Mouse (Mus musculus): Measurements from ENCODE around the gene Tbrg4. TPM values are rescaled to one million over a fixed set of nuclear protein-coding genes. Genes with fewer than 3 reads are reported as not detected.

Gene Tbrg4
- polyA plus RNA-seq, 1 experiment from 2014 or later = 57.6 TPM

DNA sequence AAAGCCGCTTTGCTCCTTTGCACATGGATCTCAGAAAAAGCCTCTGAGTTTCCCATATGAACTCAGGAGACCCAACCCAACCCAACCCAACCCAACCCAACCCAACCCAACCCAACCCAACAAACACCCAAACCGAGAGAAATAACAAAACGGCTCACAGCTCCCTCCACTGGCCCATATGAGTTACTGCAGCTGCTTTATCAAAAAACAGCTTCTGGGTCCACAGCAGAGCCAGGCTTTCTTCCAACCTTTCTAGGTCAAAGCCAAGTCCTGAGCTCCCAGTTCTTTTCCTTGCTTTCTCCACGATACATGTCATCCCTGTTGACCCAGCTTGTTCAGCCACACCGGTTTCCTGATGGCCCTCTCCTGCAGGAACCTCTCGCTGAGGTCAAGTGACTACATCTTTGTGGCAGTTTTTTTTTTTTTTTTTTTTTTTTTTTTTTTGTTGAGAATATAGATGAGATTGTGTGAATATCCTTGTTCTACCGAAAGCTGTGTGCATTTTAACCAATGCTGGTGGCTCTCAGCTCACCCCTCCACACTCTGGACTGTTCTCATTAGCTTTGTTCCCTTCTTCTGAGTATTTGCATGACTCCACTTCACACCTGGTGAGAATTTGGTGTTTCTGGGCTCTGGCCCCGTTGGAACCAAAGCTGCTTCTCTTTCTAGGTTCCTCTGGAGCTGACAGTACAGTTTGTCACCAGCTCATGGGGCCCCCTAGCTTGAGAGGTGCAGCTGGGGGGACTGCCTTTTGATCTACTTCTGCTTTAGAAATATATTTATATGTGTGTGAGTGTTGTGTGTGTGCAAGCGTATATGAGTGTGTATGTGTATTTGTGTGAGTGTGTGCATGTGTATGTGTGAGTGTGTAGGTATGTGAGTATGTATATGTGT lies 22.2 kb upstream of the Tbrg4 start:
- Histone ChIP-seq H3K9me3 (no peaks in the 10 kb centered on the region), H3K27me3 (replicated peaks) (no peaks in the 10 kb centered on the region), H3K9ac (no peak overlapping the region), H3K4me1 (replicated peaks) (no peaks in the 10 kb centered on the region), H3K36me3 (no peaks in the 10 kb centered on the region), H3K4me2 (replicated peaks) (no peak overlapping the region), H3K27ac (no peak overlapping the region), H3K4me3 (replicated peaks) (no peak overlapping the region)
- no peak for ATAC-seq
- 62% methylated on average over 9 of the region's 9 CpGs for WGBS

DNA sequence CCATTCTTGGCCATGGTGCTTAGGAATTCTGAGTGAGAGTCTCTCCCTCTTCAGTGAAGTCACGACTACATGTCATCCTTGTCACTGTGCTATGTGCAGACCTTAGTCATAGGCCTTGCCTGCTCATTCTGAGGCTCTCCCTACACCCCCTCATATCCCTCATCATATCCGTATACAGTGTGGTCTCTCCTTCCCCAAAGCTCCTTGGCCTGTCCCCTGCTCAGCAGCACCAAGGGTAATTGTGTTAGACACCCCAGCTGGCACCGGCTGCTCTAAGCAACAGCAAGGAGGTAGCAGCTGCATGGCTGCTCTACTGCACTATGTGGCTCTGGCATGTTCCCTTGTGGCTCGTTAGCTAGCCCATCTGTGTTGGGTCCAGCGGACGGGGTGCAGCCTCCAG lies 18.7 kb upstream of the Tbrg4 start:
- Histone ChIP-seq H3K27me3 (replicated peaks) (no peaks in the 10 kb centered on the region), H3K36me3 (no peaks in the 10 kb centered on the region)
- 82% methylated on average over 6 of the region's 6 CpGs for WGBS

DNA sequence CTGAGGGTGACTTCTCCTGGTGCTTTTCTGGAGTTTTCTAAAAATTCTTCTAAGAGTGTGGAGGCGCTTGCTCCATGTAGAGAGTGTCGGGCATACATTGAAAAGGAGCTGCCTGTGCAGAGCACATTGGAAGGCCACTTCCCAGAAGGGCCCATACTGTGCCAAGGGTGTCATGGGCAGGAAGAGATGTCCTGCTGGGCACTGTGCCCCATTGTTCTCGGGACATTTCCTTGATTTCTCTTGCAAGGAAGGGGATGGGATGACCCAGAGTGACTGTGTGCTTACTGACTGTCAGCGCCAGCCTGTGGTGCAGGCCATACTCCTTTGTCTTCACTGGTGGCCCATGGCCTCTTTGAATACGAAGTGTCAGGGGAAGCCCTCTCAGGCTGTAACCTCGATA lies 13.2 kb upstream of the Tbrg4 start:
- no peaks in the 10 kb centered on the region for H3K27me3 ChIP-seq (replicated peaks)
- no peak overlapping the region for H3K4me2 ChIP-seq (replicated peaks)
- no peaks in the 10 kb centered on the region for H3K9me3 ChIP-seq
- no peak overlapping the region for H3K9ac ChIP-seq
- no peak overlapping the region for H3K27ac ChIP-seq
- H3K36me3 ChIP-seq = no peaks in the 10 kb centered on the region
- WGBS = 85% methylated on average over 6 of the region's 6 CpGs
- no peaks in the 10 kb centered on the region for H3K4me1 ChIP-seq (replicated peaks)
- H3K4me3 ChIP-seq (replicated peaks) = no peak overlapping the region
- no peak for ATAC-seq

More for the DNA sequence above, 18.7 kb upstream of the Tbrg4 start:
- Histone ChIP-seq H3K4me2 (replicated peaks) (no peak overlapping the region), H3K4me3 (replicated peaks) (no peak overlapping the region), H3K27ac (no peak overlapping the region), H3K9ac (no peak overlapping the region), H3K9me3 (no peaks in the 10 kb centered on the region), H3K4me1 (replicated peaks) (no peaks in the 10 kb centered on the region)
- no peak for ATAC-seq

DNA sequence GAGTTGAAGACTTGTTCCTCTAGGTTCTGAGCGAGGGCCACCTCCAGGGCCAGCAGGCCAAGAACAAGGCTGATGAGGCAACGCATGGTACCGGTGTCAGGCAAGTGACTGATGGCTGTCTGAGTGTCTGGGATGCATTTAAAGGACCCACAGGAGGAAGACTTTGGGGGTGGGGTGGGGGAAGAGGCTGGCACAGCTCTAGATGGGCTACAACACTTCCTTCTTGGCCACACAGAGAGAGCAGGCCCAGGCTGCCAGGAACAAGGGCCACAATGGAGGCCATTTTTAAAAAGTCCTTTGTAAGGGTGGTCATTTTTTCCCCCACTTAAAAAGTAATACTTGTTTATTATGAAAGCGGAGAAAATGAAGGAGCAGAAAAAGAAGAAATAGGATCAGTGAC lies 12.7 kb upstream of the Tbrg4 start, which contains the start of gene Wap:
TSS of gene Wap (minus strand) at position 101 of the 400 bp plus-strand sequence.
- WGBS = 88% methylated on average over 4 of the region's 4 CpGs

DNA sequence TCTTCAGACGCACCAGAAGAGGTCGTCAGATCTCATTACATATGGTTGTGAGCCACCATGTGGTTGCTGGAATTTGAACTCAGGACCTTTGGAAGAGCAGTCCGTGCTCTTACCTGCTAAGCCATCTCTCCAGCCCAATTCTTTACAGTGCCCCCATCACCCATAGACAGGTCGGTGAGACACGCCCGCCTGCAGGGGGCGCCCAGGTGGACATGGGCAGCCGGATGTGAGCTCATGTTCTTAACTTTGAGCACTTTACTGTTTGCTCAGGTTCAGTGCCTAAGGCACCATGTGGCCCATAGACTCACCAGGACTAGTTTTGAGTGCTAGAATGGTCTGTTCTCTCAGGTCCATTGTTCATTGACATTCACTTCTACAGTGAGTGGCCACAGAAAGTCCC lies 10.3 kb upstream of the Tbrg4 start:
- H3K27ac ChIP-seq = no peak overlapping the region
- WGBS = 71% methylated on average over 8 of the region's 8 CpGs
- H3K9me3 ChIP-seq = no peaks in the 10 kb centered on the region
- no peak overlapping the region for H3K9ac ChIP-seq
- no peaks in the 10 kb centered on the region for H3K36me3 ChIP-seq
- no peaks in the 10 kb centered on the region for H3K4me1 ChIP-seq (replicated peaks)
- H3K4me3 ChIP-seq (replicated peaks) = no peak overlapping the region
- no peak for ATAC-seq
- H3K4me2 ChIP-seq (replicated peaks) = no peak overlapping the region
- no peaks in the 10 kb centered on the region for H3K27me3 ChIP-seq (replicated peaks)

More for the DNA sequence above, 12.7 kb upstream of the Tbrg4 start, which contains the start of gene Wap:
- no peak within 1 kb of the TSS for H3K4me2 ChIP-seq (replicated peaks)
- no peaks in the 10 kb centered on the region for H3K4me1 ChIP-seq (replicated peaks)
- H3K27me3 ChIP-seq (replicated peaks) = no peaks in the 10 kb centered on the region
- no peaks in the 10 kb centered on the region for H3K9me3 ChIP-seq
- no peak for ATAC-seq
- no peak within 1 kb of the TSS for H3K27ac ChIP-seq
- H3K9ac ChIP-seq = no peak within 1 kb of the TSS
- no peaks in the 10 kb centered on the region for H3K36me3 ChIP-seq
- H3K4me3 ChIP-seq (replicated peaks) = no peak within 1 kb of the TSS

DNA sequence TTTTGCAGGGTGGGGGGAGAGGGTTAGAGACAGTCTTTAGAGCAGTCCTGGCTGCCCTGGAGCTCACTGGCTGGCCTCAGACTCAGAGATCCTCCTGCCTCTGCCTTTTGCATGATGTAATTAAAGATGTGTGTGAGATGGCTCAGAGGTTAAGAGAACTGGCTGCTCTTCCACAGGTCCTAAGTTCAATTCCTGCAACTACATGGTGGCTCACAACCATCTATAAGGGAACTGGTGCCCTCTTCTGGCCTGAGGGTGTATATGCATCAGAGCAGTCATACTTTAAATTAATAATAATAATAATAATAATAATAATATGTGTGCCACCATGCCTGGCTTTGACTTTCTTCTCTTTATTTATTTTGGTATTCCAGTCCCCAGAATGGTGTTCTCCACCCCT lies 3.8 kb upstream of the Tbrg4 start:
- H3K36me3 ChIP-seq = no peaks in the 10 kb centered on the region
- H3K27ac ChIP-seq = no peak overlapping the region
- H3K4me3 ChIP-seq (replicated peaks) = no peak overlapping the region
- no peak overlapping the region for H3K4me2 ChIP-seq (replicated peaks)
- ATAC-seq = no peak
- H3K9ac ChIP-seq = no peak overlapping the region
- H3K4me1 ChIP-seq (replicated peaks) = no peaks in the 10 kb centered on the region
- H3K27me3 ChIP-seq (replicated peaks) = no peaks in the 10 kb centered on the region
- H3K9me3 ChIP-seq = no peaks in the 10 kb centered on the region

DNA sequence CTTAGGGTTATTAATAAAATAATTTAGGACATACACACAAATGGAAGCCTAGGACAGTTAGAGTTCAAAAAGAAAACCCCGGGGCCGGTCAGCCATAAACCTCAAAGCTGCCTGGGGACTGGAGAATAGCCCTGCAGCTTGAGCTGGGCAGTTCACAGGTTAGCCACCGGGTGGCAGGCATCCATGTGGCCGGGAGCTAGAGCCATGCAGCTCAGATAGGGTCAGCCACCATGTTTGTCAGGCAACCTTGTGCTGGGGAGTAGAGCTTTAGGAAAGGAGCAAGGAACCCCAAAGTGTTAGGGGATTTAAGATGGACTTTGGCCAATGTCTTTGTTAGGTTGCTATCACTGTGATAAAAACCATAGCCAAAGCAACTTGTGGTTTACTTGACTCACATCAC lies 2.7 kb upstream of the Tbrg4 start:
- WGBS = 26% methylated on average over 4 of the region's 4 CpGs
- no peak for ATAC-seq
- peaks cover 8% of the 10 kb centered on the region for H3K4me1 ChIP-seq (replicated peaks)
- H3K27me3 ChIP-seq (replicated peaks) = no peaks in the 10 kb centered on the region
- no peak overlapping the region for H3K9ac ChIP-seq
- no peak overlapping the region for H3K4me2 ChIP-seq (replicated peaks)
- H3K36me3 ChIP-seq = peaks cover 5% of the 10 kb centered on the region; the same call in 1 of the 2 replicates
- no peak overlapping the region for H3K27ac ChIP-seq
- H3K9me3 ChIP-seq = no peaks in the 10 kb centered on the region
- no peak overlapping the region for H3K4me3 ChIP-seq (replicated peaks)

DNA sequence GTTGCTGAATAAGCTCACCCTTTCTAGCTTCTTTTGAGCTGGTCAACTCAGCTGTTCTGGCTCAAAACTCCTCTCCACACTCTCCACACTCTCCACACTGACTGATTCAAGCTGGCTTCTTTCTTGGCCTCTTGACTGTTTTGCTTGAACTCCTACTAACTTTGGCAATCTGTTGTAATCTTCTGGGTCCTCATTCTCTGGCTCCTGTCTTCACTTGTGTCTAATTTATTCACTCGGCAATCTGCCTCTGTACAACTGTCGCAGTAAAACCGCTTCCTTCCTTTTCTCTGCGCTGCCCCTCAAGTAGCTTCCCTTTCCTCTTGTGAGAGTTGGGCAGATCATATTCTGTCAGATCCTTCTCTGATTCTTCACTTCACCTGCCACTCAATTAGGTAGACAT lies 1.9 kb upstream of the Tbrg4 start:
- Histone ChIP-seq H3K9me3 (no peaks in the 10 kb centered on the region), H3K36me3 (peaks cover 8% of the 10 kb centered on the region; the same call in 1 of the 2 replicates), H3K4me1 (replicated peaks) (peaks cover 13% of the 10 kb centered on the region), H3K4me2 (replicated peaks) (no peak overlapping the region), H3K4me3 (replicated peaks) (no peak overlapping the region), H3K9ac (no peak overlapping the region), H3K27ac (no peak overlapping the region; the same call in 1 of the 2 replicates), H3K27me3 (replicated peaks) (no peaks in the 10 kb centered on the region)
- no peak for ATAC-seq
- WGBS = 89% methylated on average over 4 of the region's 4 CpGs

DNA sequence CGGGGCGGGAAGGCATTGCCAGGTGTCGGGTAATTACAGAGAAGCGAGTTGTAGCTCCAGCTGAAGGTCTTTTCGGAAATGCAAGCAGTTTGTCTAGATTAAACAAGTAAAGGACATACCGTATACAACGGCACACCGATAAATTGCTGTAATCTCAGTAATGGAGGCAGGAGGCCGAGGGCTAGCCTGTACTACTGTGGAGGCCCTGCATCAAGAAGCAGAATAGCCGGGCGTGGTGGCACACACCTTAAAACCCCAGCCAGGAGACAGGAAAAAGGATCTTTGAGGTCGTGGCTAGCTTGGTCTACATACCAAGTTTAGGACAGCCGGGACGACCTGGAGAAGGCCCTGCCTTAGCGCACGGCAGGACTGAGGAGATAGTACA lies 513 bp upstream of the Tbrg4 start:
- Histone ChIP-seq H3K4me2 (replicated peaks) (peak overlapping the region; percentile 77), H3K27ac (peak overlapping the region; percentile 89), H3K9me3 (no peaks in the 10 kb centered on the region), H3K4me1 (replicated peaks) (peaks cover 13% of the 10 kb centered on the region), H3K27me3 (replicated peaks) (no peaks in the 10 kb centered on the region), H3K4me3 (replicated peaks) (peak overlapping the region; percentile 77), H3K9ac (peak overlapping the region; percentile 69), H3K36me3 (peaks cover 12% of the 10 kb centered on the region; the same call in 1 of the 2 replicates)
- peak; percentile 37 for ATAC-seq
- 8% methylated on average over 16 of the region's 16 CpGs for WGBS

DNA sequence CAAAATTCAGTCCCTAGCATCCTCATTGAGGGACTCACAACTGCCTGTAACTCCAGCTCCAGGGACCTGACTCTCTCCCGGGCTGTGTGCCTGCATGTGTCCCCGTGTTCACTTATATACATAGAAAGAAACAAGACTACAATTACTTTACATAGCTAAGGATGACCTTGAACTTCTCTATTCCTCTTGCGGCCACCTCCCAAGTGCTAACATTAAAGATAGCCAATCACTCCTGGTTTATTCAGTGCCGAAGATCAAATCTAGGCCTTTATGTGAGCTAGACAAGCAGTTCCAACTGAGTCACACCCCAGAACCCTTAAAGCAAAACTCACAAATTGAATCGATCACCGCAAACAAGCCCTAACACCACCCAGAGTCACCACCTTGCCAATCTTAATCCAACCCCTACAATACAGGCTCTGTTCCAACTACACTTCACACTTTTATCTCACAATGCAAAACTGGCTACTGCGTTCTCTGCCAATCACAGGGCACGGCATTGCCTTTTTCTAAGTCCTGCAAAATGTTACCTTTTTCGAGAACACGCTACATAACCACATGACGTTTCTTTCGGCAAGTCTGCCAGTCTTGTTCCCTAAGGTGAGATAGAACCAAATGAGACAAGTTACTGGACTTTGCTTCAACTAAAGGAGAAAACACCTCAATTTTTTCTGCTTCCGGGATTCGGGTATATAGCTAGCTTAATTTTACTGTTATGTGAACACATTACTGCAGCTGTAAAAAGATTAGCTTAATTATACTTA lies 1.1 kb downstream of the Tbrg4 start:
- H3K4me1 ChIP-seq (replicated peaks) = peaks cover 13% of the 10 kb centered on the region
- WGBS = 57% methylated on average over 14 of the region's 14 CpGs
- H3K4me2 ChIP-seq (replicated peaks) = peak overlapping the region; percentile 66
- H3K27ac ChIP-seq = peak overlapping the region; percentile 28; the same call in 1 of the 2 replicates
- ATAC-seq = no peak
- no peaks in the 10 kb centered on the region for H3K27me3 ChIP-seq (replicated peaks)
- H3K36me3 ChIP-seq = peaks cover 26% of the 10 kb centered on the region
- H3K9me3 ChIP-seq = no peaks in the 10 kb centered on the region
- H3K9ac ChIP-seq = peak overlapping the region; percentile 75
- H3K4me3 ChIP-seq (replicated peaks) = peak overlapping the region; percentile 77

DNA sequence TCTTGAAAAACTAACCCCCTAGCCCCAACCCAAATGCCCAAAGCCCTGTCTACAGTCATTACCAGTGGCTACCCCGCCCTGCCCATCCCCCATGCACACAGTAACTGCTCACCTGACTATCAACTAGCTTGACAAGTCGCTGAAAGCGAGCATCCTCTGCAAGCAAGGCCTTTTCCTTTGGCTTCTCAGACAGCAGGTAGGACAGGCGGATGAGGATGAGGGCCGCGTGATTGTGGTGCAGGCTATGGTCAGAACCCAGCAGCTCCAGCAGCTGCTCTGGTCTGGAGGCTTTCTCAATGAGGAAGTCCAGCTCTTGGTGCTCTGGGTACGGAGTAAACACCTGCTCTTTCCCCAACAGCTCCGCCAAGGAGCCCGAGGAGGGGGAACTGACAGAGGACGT lies 2.2 kb downstream of the Tbrg4 start:
- Histone ChIP-seq H3K9ac (no peak overlapping the region), H3K36me3 (peaks cover 37% of the 10 kb centered on the region), H3K9me3 (no peaks in the 10 kb centered on the region), H3K4me3 (replicated peaks) (peak overlapping the region; percentile 77; the same call in 1 of the 2 replicates), H3K27ac (no peak overlapping the region), H3K4me2 (replicated peaks) (peak overlapping the region; percentile 66), H3K27me3 (replicated peaks) (no peaks in the 10 kb centered on the region), H3K4me1 (replicated peaks) (peaks cover 13% of the 10 kb centered on the region)
- 85% methylated on average over 10 of the region's 10 CpGs for WGBS
- ATAC-seq = no peak

Data from intestine, embryonic 15.5 days (tissue).